Mouse (Mus musculus): ENCODE measurements at regions not wholly inside any gene's neighbourhood (a gene's known extent, or its start where the extent isn't known, plus 50 kb on each side); places are given as distances from the start of the nearest gene placed in this dataset.

- Histone ChIP-seq H3K4me3 (no peak overlapping the region), H3K4me1 (no peaks in the 10 kb centered on the region), H3K36me3 (replicated peaks) (no peaks in the 10 kb centered on the region), H3K9me3 (no peaks in the 10 kb centered on the region), H3K27me3 (replicated peaks; ENCODE audit: low read depth, poor library complexity, severe bottlenecking) (no peaks in the 10 kb centered on the region), H3K27ac (replicated peaks) (no peak overlapping the region)
- no peak for DNase-seq (ENCODE audit: low spot score)
- WGBS, result 86% methylated on average over 2 of the region's 2 CpGs
Measured at GRCm38 (mm10) chr3:52894812-52895211, 122.2 kb downstream of the Cog6 start.

GRCm38 (mm10) chr3:52889156-52889715 is 127.8 kb downstream of the Cog6 start:
- WGBS, result 87% methylated on average over 4 of the region's 4 CpGs
- DNase-seq (ENCODE audit: low spot score), result no peak
- Histone ChIP-seq H3K27me3 (replicated peaks; ENCODE audit: low read depth, poor library complexity, severe bottlenecking) (no peaks in the 10 kb centered on the region), H3K27ac (replicated peaks) (no peak overlapping the region), H3K9me3 (no peaks in the 10 kb centered on the region), H3K4me1 (no peaks in the 10 kb centered on the region), H3K36me3 (replicated peaks) (no peaks in the 10 kb centered on the region), H3K4me3 (no peak overlapping the region)

GRCm38 (mm10) chr3:52881981-52882380 is 135.1 kb downstream of the Cog6 start:
- Histone ChIP-seq H3K27ac (replicated peaks) (no peak overlapping the region), H3K4me3 (no peak overlapping the region), H3K9me3 (no peaks in the 10 kb centered on the region), H3K36me3 (replicated peaks) (no peaks in the 10 kb centered on the region), H3K4me1 (peaks cover 6% of the 10 kb centered on the region; the same call in 1 of the 2 replicates), H3K27me3 (replicated peaks; ENCODE audit: low read depth, poor library complexity, severe bottlenecking) (no peaks in the 10 kb centered on the region)
- DNase-seq (ENCODE audit: low spot score), result no peak
- WGBS, result 87% methylated on average over 3 of the region's 3 CpGs

- no peaks in the 10 kb centered on the region for H3K9me3 ChIP-seq
- 87% methylated on average over 4 of the region's 4 CpGs for WGBS
- no peak overlapping the region for H3K4me3 ChIP-seq
- H3K27ac ChIP-seq (replicated peaks), result no peak overlapping the region
- DNase-seq (ENCODE audit: low spot score), result no peak
- H3K4me1 ChIP-seq, result peaks cover 6% of the 10 kb centered on the region; the same call in 1 of the 2 replicates
- no peaks in the 10 kb centered on the region for H3K27me3 ChIP-seq (replicated peaks; ENCODE audit: low read depth, poor library complexity, severe bottlenecking)
- H3K36me3 ChIP-seq (replicated peaks), result no peaks in the 10 kb centered on the region
Measured at GRCm38 (mm10) chr3:52881139-52881538, 135.9 kb downstream of the Cog6 start.

- H3K4me3 ChIP-seq, result no peak overlapping the region
- no peaks in the 10 kb centered on the region for H3K27me3 ChIP-seq (replicated peaks; ENCODE audit: low read depth, poor library complexity, severe bottlenecking)
- no peak overlapping the region for H3K27ac ChIP-seq (replicated peaks)
- H3K4me1 ChIP-seq, result peaks cover 6% of the 10 kb centered on the region; the same call in 1 of the 2 replicates
- H3K9me3 ChIP-seq, result no peaks in the 10 kb centered on the region
- 89% methylated on average over 10 of the region's 10 CpGs for WGBS
- no peak for DNase-seq (ENCODE audit: low spot score)
- no peaks in the 10 kb centered on the region for H3K36me3 ChIP-seq (replicated peaks)
Measured at GRCm38 (mm10) chr3:52879700-52880099, 137.3 kb downstream of the Cog6 start.

GRCm38 (mm10) chr3:52878334-52878733 is 138.7 kb downstream of the Cog6 start:
- peaks cover 6% of the 10 kb centered on the region; the same call in 1 of the 2 replicates for H3K4me1 ChIP-seq
- 49% methylated on average over 3 of the region's 3 CpGs for WGBS
- H3K36me3 ChIP-seq (replicated peaks), result no peaks in the 10 kb centered on the region
- no peaks in the 10 kb centered on the region for H3K9me3 ChIP-seq
- H3K4me3 ChIP-seq, result no peak overlapping the region
- DNase-seq (ENCODE audit: low spot score), result no peak
- no peaks in the 10 kb centered on the region for H3K27me3 ChIP-seq (replicated peaks; ENCODE audit: low read depth, poor library complexity, severe bottlenecking)
- no peak overlapping the region for H3K27ac ChIP-seq (replicated peaks)

- Histone ChIP-seq H3K27ac (replicated peaks) (no peak overlapping the region), H3K4me1 (no peaks in the 10 kb centered on the region), H3K9me3 (no peaks in the 10 kb centered on the region), H3K27me3 (replicated peaks; ENCODE audit: low read depth, poor library complexity, severe bottlenecking) (no peaks in the 10 kb centered on the region), H3K4me3 (no peak overlapping the region), H3K36me3 (replicated peaks) (no peaks in the 10 kb centered on the region)
- no peak for DNase-seq (ENCODE audit: low spot score)
- WGBS, result 93% methylated on average over 5 of the region's 5 CpGs
Measured at GRCm38 (mm10) chr3:52872260-52872659, 144.8 kb downstream of the Cog6 start.

GRCm38 (mm10) chr3:52863146-52863849 is 153.7 kb downstream of the Cog6 start:
- Histone ChIP-seq H3K4me1 (peaks cover 14% of the 10 kb centered on the region), H3K27me3 (replicated peaks; ENCODE audit: low read depth, poor library complexity, severe bottlenecking) (no peaks in the 10 kb centered on the region), H3K36me3 (replicated peaks) (no peaks in the 10 kb centered on the region), H3K4me3 (no peak overlapping the region), H3K9me3 (no peaks in the 10 kb centered on the region), H3K27ac (replicated peaks) (no peak overlapping the region)
- DNase-seq (ENCODE audit: low spot score), result no peak
- WGBS, result 82% methylated on average over 8 of the region's 8 CpGs

GRCm38 (mm10) chr3:52862026-52862425 is 155.0 kb downstream of the Cog6 start:
- no peaks in the 10 kb centered on the region for H3K36me3 ChIP-seq (replicated peaks)
- DNase-seq (ENCODE audit: low spot score), result no peak
- H3K4me3 ChIP-seq, result no peak overlapping the region
- no peaks in the 10 kb centered on the region for H3K9me3 ChIP-seq
- H3K27me3 ChIP-seq (replicated peaks; ENCODE audit: low read depth, poor library complexity, severe bottlenecking), result no peaks in the 10 kb centered on the region
- H3K27ac ChIP-seq (replicated peaks), result no peak overlapping the region
- 94% methylated on average over 4 of the region's 4 CpGs for WGBS
- peaks cover 15% of the 10 kb centered on the region for H3K4me1 ChIP-seq

- H3K27me3 ChIP-seq (replicated peaks; ENCODE audit: low read depth, poor library complexity, severe bottlenecking), result no peaks in the 10 kb centered on the region
- no peak overlapping the region for H3K4me3 ChIP-seq
- peaks cover 18% of the 10 kb centered on the region for H3K4me1 ChIP-seq
- no peak for DNase-seq (ENCODE audit: low spot score)
- WGBS, result 88% methylated on average over 13 of the region's 13 CpGs
- no peaks in the 10 kb centered on the region for H3K9me3 ChIP-seq
- H3K27ac ChIP-seq (replicated peaks), result no peak overlapping the region
- no peaks in the 10 kb centered on the region for H3K36me3 ChIP-seq (replicated peaks)
Measured at GRCm38 (mm10) chr3:52861538-52861937, 155.5 kb downstream of the Cog6 start.

- DNase-seq (ENCODE audit: low spot score), result no peak
- WGBS, result 81% methylated on average over 2 of the region's 2 CpGs
- H3K4me3 ChIP-seq, result no peak overlapping the region
- H3K9me3 ChIP-seq, result no peaks in the 10 kb centered on the region
- H3K27ac ChIP-seq (replicated peaks), result no peak overlapping the region
- H3K4me1 ChIP-seq, result peaks cover 18% of the 10 kb centered on the region
- H3K36me3 ChIP-seq (replicated peaks), result no peaks in the 10 kb centered on the region
- H3K27me3 ChIP-seq (replicated peaks; ENCODE audit: low read depth, poor library complexity, severe bottlenecking), result no peaks in the 10 kb centered on the region
Measured at GRCm38 (mm10) chr3:52859848-52860247, 157.2 kb downstream of the Cog6 start.

- 91% methylated on average over 8 of the region's 8 CpGs for WGBS
- Histone ChIP-seq H3K4me1 (peaks cover 18% of the 10 kb centered on the region), H3K4me3 (no peak overlapping the region), H3K36me3 (replicated peaks) (no peaks in the 10 kb centered on the region), H3K9me3 (no peaks in the 10 kb centered on the region), H3K27me3 (replicated peaks; ENCODE audit: low read depth, poor library complexity, severe bottlenecking) (no peaks in the 10 kb centered on the region), H3K27ac (replicated peaks) (no peak overlapping the region)
- DNase-seq (ENCODE audit: low spot score), result no peak
Measured at GRCm38 (mm10) chr3:52859266-52859825, 157.7 kb downstream of the Cog6 start.

GRCm38 (mm10) chr3:52858259-52858658 is 158.8 kb downstream of the Cog6 start:
- WGBS, result 93% methylated on average over 9 of the region's 9 CpGs
- Histone ChIP-seq H3K4me1 (peaks cover 18% of the 10 kb centered on the region), H3K4me3 (no peak overlapping the region), H3K9me3 (no peaks in the 10 kb centered on the region), H3K27me3 (replicated peaks; ENCODE audit: low read depth, poor library complexity, severe bottlenecking) (no peaks in the 10 kb centered on the region), H3K27ac (replicated peaks) (no peak overlapping the region), H3K36me3 (replicated peaks) (no peaks in the 10 kb centered on the region)
- DNase-seq (ENCODE audit: low spot score), result no peak
